Mouse (Mus musculus): ENCODE data around the gene Ltbp3. TPM values are rescaled to one million over a fixed set of nuclear protein-coding genes. Genes with fewer than 3 reads are reported as not detected.
A peak's percentile ranks its signal among the peaks of the same experiment; 100 is the strongest.

The Ltbp3 gene
- polyA plus RNA-seq, 1 experiment from 2014 or later, result 15.7 TPM

DNA sequence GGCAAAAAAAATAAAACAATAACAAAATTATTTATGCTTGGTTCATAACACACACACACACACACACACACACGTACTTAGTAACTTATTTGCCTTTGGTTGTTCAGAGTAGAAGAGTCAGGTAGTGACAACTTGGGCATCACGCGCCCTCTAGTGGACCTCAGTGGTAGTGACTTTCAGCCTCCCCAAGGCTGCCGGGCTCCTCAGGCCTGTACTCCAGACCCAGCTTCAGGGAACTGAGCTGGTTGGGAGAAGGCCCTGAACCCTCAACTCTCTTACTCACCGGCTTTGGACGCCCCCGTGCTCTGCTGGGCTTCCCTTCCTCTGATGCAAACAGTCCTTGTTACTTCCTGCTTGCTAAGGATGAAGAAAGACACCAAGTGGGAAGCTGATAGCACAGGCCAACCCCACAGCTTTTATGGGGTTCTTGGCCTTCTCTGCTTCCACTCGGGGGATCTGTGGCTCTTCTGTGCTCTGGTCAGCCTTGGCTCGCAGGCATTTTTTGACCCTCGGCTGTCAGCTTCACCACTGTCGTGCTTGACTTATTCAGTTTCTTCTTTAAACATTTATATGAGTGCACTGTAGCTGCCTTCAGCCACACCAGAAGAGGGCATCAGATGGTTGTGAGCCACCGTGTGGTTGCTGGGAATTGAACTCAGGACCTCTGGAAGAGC, 45.9 kb downstream of the Ltbp3 start:
- Histone ChIP-seq H3K36me3 (ENCODE audit: control insufficient read depth, insufficient read depth, low read length) (no peaks in the 10 kb centered on the region), H3K27me3 (ENCODE audit: control insufficient read depth, insufficient read depth, low read length) (no peaks in the 10 kb centered on the region), H3K9me3 (ENCODE audit: control insufficient read depth, low read length) (no peaks in the 10 kb centered on the region), H3K4me3 (ENCODE audit: low read depth, low read length) (no peak overlapping the region), H3K9ac (ENCODE audit: low read length) (peak overlapping the region; percentile 13; the same call in 1 of the 2 replicates), H3K4me2 (replicated peaks; ENCODE audit: low read depth) (no peak overlapping the region), H3K4me1 (replicated peaks; ENCODE audit: control insufficient read depth, insufficient read depth) (no peaks in the 10 kb centered on the region), H3K27ac (replicated peaks) (peak overlapping the region; percentile 69)
- TF ChIP-seq EP300 (optimal IDR thresholded peaks at IDR 0.05) (no peak), CTCF (IDR thresholded peaks at IDR 0.05; ENCODE audit: low read depth) (peak; percentile 95)
- 9% methylated on average over 12 of the region's 12 CpGs for WGBS
- DNase-seq (ENCODE audit: low spot score) (peak; percentile 90), ATAC-seq (ENCODE audit: low FRiP score, low TSS enrichment) (peak; percentile 86)

GRCm38 (mm10) chr19:5787128-5787635, 46.5 kb downstream of the Ltbp3 start:
- Histone ChIP-seq H3K36me3 (ENCODE audit: control insufficient read depth, insufficient read depth, low read length) (no peaks in the 10 kb centered on the region), H3K27me3 (ENCODE audit: control insufficient read depth, insufficient read depth, low read length) (no peaks in the 10 kb centered on the region), H3K4me1 (replicated peaks; ENCODE audit: control insufficient read depth, insufficient read depth) (no peaks in the 10 kb centered on the region), H3K4me2 (replicated peaks; ENCODE audit: low read depth) (no peak overlapping the region), H3K4me3 (ENCODE audit: low read depth, low read length) (no peak overlapping the region), H3K27ac (replicated peaks) (peak overlapping the region; percentile 69), H3K9me3 (ENCODE audit: control insufficient read depth, low read length) (no peaks in the 10 kb centered on the region), H3K9ac (ENCODE audit: low read length) (no peak overlapping the region)
- TF ChIP-seq CTCF (IDR thresholded peaks at IDR 0.05; ENCODE audit: low read depth), result peak; percentile 87
- TF ChIP-seq EP300 (optimal IDR thresholded peaks at IDR 0.05), result no peak
- DNase-seq (ENCODE audit: low spot score) (peak; percentile 87), ATAC-seq (ENCODE audit: low FRiP score, low TSS enrichment) (peak; percentile 73)
- 13% methylated on average over 8 of the region's 8 CpGs for WGBS

- WGBS, result 83% methylated on average over 7 of the region's 7 CpGs
- no peaks in the 10 kb centered on the region for H3K9me3 ChIP-seq (ENCODE audit: control insufficient read depth, low read length)
Measured at GRCm38 (mm10) chr19:5787920-5788319, 47.2 kb downstream of the Ltbp3 start.

GRCm38 (mm10) chr19:5788620-5789019, 47.9 kb downstream of the Ltbp3 start:
- Histone ChIP-seq H3K27me3 (ENCODE audit: control insufficient read depth, insufficient read depth, low read length) (no peaks in the 10 kb centered on the region), H3K9ac (ENCODE audit: low read length) (no peak overlapping the region), H3K36me3 (ENCODE audit: control insufficient read depth, insufficient read depth, low read length) (no peaks in the 10 kb centered on the region), H3K4me2 (replicated peaks; ENCODE audit: low read depth) (no peak overlapping the region), H3K4me1 (replicated peaks; ENCODE audit: control insufficient read depth, insufficient read depth) (no peaks in the 10 kb centered on the region), H3K9me3 (ENCODE audit: control insufficient read depth, low read length) (no peaks in the 10 kb centered on the region), H3K27ac (replicated peaks) (no peak overlapping the region), H3K4me3 (ENCODE audit: low read depth, low read length) (no peak overlapping the region)
- WGBS, result 86% methylated on average over 7 of the region's 7 CpGs
- DNase-seq (ENCODE audit: low spot score), result no peak
- ATAC-seq (ENCODE audit: low FRiP score, low TSS enrichment), result no peak
- TF ChIP-seq CTCF (IDR thresholded peaks at IDR 0.05; ENCODE audit: low read depth) (no peak), EP300 (optimal IDR thresholded peaks at IDR 0.05) (no peak)

More at GRCm38 (mm10) chr19:5787920-5788319, 47.2 kb downstream of the Ltbp3 start:
- ATAC-seq (ENCODE audit: low FRiP score, low TSS enrichment) (no peak), DNase-seq (ENCODE audit: low spot score) (no peak)
- Histone ChIP-seq H3K4me2 (replicated peaks; ENCODE audit: low read depth) (no peak overlapping the region), H3K4me1 (replicated peaks; ENCODE audit: control insufficient read depth, insufficient read depth) (no peaks in the 10 kb centered on the region), H3K36me3 (ENCODE audit: control insufficient read depth, insufficient read depth, low read length) (no peaks in the 10 kb centered on the region), H3K27ac (replicated peaks) (no peak overlapping the region), H3K4me3 (ENCODE audit: low read depth, low read length) (no peak overlapping the region), H3K9ac (ENCODE audit: low read length) (no peak overlapping the region), H3K27me3 (ENCODE audit: control insufficient read depth, insufficient read depth, low read length) (no peaks in the 10 kb centered on the region)
- TF ChIP-seq CTCF (IDR thresholded peaks at IDR 0.05; ENCODE audit: low read depth) (no peak), EP300 (optimal IDR thresholded peaks at IDR 0.05) (no peak)

- no peak overlapping the region for H3K27ac ChIP-seq (replicated peaks)
- no peak for DNase-seq (ENCODE audit: low spot score)
- 59% methylated on average over 5 of the region's 5 CpGs for WGBS
- ATAC-seq (ENCODE audit: low FRiP score, low TSS enrichment), result no peak
- no peak overlapping the region for H3K9ac ChIP-seq (ENCODE audit: low read length)
- TF ChIP-seq CTCF (IDR thresholded peaks at IDR 0.05; ENCODE audit: low read depth) (no peak), EP300 (optimal IDR thresholded peaks at IDR 0.05) (no peak)
- H3K27me3 ChIP-seq (ENCODE audit: control insufficient read depth, insufficient read depth, low read length), result no peaks in the 10 kb centered on the region
- no peaks in the 10 kb centered on the region for H3K4me1 ChIP-seq (replicated peaks; ENCODE audit: control insufficient read depth, insufficient read depth)
- H3K4me3 ChIP-seq (ENCODE audit: low read depth, low read length), result no peak overlapping the region
- H3K9me3 ChIP-seq (ENCODE audit: control insufficient read depth, low read length), result no peaks in the 10 kb centered on the region
- H3K4me2 ChIP-seq (replicated peaks; ENCODE audit: low read depth), result no peak overlapping the region
- H3K36me3 ChIP-seq (ENCODE audit: control insufficient read depth, insufficient read depth, low read length), result no peaks in the 10 kb centered on the region
Measured at GRCm38 (mm10) chr19:5789066-5789465, 48.4 kb downstream of the Ltbp3 start.

- DNase-seq (ENCODE audit: low spot score) (no peak), ATAC-seq (ENCODE audit: low FRiP score, low TSS enrichment) (no peak)
- no peak overlapping the region for H3K4me2 ChIP-seq (replicated peaks; ENCODE audit: low read depth)
- WGBS, result 71% methylated on average over 4 of the region's 4 CpGs
- H3K9ac ChIP-seq (ENCODE audit: low read length), result no peak overlapping the region
- H3K27ac ChIP-seq (replicated peaks), result no peak overlapping the region
- no peaks in the 10 kb centered on the region for H3K9me3 ChIP-seq (ENCODE audit: control insufficient read depth, low read length)
- H3K4me3 ChIP-seq (ENCODE audit: low read depth, low read length), result no peak overlapping the region
- H3K36me3 ChIP-seq (ENCODE audit: control insufficient read depth, insufficient read depth, low read length), result peaks cover 6% of the 10 kb centered on the region; the same call in 1 of the 2 replicates
- TF ChIP-seq CTCF (IDR thresholded peaks at IDR 0.05; ENCODE audit: low read depth), result peak; percentile 46
- TF ChIP-seq EP300 (optimal IDR thresholded peaks at IDR 0.05), result no peak
- H3K4me1 ChIP-seq (replicated peaks; ENCODE audit: control insufficient read depth, insufficient read depth), result 0 out of 2 replicates have a peak, but pooled peaks cover under 1% of the 10 kb centered on the region
- no peaks in the 10 kb centered on the region for H3K27me3 ChIP-seq (ENCODE audit: control insufficient read depth, insufficient read depth, low read length)
Measured at GRCm38 (mm10) chr19:5791329-5791728, 50.6 kb downstream of the Ltbp3 start.
